Mouse (Mus musculus) T-helper 2 cell (primary cell): Measurements from ENCODE around the gene Podnl1.

Experiments used
- in situ Hi-C: fragments of 300-600 bp; cut with MboI, MseI; formaldehyde crosslinking; loops from one replicate; pipeline ENCODE4 v1.15.1; 2025; ENCODE audit warnings: high pct_unique_total_duplicates

Podnl1 gene

DNA sequence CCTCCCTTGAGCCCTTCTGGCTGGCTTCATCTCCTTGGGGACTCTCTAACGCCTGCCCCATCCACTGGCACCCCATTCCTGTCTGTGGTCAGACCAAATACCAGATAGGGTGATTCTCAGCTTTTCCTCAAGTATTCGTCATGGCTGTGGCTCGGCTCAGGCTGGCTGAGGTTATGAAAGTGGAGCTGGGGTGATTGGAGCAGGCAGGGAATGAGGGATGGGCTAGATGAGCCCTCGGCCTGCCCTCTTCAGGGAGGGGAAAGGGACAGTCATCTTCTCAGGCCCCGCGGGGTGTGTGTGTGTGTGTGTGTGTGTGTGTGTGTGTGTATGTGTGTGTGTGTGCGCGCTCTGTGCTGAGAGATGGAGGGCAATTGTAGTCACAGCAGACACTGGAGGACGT is at the start of gene Podnl1:
Gene Podnl1, plus strand, starts transcription at position 334 of the 400 bp plus-strand sequence.
- in situ Hi-C loops: no loop called here

DNA sequence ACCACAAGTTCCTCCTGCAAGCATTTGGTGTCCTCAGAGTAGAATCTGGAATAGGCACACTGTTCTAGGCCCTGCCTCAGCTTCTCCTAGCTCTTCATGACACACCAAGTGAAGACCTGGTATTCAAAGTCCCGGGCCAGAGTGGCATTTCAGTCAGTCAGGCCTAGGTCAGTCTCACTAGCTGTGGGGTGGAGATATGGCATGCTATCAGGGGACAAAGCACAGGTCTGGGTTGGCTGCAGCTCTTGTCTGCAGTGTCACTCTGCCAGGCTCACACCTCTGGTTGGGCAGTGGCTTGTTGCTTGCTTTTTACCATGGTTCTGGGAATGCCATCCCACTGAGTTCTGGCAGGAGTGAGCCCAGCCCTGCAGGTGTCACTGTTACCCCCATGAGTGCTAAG is 49.4 kb upstream of the Podnl1 start:
- in situ Hi-C loops: no loop called here

DNA sequence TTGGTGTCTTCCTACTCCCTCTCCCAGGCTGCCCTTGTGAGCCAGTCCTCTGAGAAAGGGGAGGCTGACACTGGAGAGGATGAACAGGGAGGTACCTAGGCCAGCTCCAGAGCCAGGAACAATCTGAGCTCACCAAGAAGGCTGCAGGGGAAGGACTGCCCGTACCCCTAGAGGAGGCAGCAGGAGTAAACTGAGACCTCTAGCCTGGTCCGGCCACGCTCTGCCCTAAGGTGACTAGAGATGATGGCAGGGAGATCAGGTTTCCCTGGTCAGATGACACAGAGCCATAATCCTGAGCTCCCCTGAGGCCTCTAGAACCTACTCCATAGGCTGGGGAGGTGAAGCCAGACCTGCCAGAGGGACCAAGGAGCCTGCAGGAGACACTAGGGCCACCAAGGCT is 48.9 kb upstream of the Podnl1 start:
- in situ Hi-C loops: no loop called here

DNA sequence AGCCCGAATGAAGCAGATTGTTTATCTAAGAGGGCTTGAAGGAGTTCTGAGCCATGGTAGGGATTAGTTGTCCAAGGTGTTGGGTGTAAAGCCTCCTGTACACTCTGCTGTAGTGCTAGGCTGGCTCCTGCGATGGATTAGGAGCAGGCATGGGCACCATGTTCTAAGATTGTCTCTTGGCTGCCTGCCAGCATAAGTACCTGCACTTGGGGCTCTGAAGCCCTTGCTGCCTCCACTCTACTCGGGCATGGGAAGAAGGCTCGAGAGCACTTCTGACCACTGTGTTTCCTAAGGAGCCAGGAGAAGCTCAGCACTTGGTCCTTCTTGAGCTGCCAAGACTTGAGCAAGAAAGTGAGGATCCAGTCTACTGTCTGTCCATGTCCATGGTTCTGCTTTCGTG is 46.6 kb upstream of the Podnl1 start:
- in situ Hi-C loops: no loop called here

DNA sequence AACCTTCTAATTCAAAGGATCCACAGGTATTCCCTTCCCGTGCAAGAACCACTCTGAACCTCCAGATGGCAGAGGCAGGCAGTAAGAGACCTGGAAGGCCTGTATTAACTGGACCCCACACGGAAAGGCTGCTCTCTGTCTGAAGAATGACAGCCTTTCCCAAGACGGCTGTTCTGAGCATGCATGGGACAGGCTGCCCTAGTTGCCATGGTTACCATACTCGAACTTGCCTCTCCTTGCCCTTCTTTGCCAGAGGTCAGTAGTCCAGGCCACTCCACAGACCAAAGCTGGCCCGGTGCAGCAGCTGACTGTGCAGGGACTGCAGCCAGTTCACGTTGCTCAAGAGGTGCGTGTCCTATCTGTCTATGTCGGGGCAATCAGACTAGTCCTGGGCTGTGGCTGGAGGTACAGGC is 42.0 kb upstream of the Podnl1 start:
- in situ Hi-C loops: no loop called here

DNA sequence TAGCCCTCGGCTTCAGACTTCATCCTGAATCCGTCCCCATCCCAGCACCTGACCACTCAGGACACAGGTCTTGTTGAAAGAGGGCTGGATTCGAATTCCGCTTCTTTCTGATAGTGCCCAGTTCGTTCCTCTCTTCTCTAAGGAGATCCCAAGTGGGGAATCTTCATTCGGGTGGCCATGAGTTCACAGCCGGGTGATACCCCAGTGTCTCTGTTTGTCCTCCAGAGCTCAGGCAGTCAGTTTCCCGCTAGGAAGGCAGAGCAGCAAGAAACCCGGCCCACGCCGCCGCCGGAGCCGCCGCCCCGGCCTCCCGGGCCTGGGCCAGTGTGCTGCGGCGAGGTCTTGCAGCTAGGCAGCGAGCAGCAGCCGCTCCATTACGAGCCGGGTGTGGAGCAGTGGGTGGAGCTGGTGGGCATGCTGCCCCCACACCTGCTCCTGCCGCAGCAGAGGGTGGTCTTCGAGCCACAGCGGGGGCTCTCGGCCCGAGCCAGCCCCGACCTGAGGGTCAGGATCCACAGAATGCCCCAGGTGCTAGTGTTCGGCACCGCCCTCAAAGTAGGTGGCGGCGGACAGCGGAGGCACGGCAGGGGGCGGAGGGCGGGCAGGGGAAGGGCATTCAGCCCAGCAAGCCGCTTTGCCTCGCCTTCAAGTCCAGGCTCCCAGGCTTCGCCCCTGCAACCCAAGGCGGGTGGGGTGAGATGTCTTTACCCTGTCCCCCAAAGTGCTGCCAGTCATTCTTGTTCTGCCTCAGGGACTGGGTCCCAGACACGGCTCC is 41.3 kb upstream of the Podnl1 start:
- in situ Hi-C loops: loop anchor here (5.0 kb wide), 1 partner anchor 57 kb away; no protein-coding TSS in a partner anchor

DNA sequence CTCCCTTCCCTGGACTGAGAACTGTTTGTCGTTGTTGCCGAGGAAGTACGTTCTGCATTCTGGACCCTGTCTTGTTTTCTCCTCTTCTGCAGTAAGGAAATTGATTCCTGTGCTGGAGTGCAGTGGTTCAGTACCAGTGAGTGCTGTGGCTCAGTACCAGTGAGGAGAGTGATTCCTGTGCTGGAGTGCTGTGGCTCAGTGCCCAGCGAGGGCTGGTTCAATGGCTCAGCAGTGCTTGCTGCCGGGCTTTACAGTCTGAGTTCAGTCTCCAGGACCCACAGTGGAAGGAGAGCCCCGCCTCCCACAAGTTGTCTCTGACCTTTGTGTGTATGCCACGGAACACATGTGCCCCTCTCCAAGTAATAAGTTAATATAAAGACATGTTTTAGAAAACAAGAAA is 38.6 kb upstream of the Podnl1 start:
- in situ Hi-C loops: loop anchor here (5.0 kb wide), 1 partner anchor 60 kb away; no protein-coding TSS in a partner anchor

DNA sequence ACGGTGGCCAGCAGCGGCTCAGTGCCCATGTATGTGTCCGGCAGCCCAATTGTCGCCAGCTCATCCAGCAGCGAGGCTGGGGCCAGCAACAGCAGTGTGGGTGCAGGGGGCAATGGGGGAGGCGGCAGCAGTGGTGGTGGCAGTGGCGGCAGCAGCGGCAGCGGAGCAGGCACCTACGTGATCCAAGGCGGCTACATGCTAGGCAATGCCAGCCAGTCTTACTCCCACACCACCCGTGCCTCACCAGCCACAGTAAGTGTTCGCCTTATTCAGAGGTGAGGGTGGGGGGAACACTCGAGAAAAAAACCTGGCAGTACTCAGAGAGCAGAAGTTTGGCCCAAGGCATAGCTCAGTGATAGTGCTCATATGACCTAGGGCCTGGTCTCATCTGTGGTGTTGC is 38.0 kb upstream of the Podnl1 start:
- in situ Hi-C loops: loop anchor here (5.0 kb wide), 1 partner anchor 61 kb away; no protein-coding TSS in a partner anchor

DNA sequence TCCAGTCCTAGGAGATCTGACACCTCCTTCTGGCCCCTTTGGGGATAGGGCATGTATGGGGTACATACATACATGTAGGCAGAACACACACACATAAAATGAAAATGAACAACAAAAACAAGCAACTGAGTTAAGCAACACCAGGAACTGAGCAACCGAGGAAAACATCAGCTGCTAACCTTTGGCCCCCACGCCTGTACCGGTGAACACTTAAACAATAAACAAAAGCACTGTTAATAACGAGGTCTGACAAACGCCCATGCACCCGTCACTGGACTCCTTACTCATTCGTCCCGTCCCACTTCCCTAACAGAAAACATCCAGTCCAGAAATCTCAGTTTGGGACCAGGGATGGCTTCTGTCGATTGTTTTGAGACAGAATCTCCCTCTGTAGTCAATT is 36.5 kb upstream of the Podnl1 start:
- in situ Hi-C loops: loop anchor here (5.0 kb wide), 1 partner anchor 62 kb away; no protein-coding TSS in a partner anchor

DNA sequence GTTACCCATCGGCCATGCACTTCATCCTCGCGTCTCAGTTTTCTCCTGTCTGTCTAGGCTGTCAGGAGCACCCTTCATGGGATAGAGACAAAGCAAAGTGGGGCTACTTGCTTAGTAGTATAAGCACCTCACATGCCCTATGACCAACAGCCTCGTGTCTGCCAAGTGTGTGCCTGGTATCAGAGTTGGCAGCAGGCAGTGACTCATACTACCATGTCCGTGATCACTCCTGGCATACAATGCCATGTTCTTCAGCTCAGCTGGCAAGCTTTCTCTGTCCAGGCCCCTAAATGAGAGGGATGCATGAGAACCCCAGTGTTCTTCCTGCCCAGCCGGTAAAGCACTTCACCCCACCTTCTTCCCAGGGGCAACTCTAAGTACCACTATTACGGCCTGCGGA is 35.2 kb upstream of the Podnl1 start:
- in situ Hi-C loops: no loop called here

DNA sequence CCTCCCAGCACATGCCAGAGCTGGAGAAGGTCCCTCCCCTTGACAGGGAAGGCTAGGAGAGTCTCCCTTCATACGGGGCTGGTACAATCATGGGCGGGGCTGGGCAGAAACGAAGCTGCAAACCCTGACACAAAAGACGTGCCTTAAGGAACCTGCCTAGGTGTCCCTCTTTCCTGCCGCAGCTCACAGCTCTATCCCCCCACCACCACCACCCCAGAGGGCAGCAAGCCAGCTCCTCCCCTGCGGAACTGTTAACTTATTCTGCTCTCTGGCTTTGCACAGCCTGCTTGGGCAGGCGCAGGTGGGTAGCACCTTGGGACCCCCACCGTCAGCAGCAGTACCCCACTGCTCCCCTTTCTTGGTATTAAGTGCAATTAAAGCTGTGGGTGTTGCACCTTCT is 29.7 kb upstream of the Podnl1 start:
- in situ Hi-C loops: no loop called here

DNA sequence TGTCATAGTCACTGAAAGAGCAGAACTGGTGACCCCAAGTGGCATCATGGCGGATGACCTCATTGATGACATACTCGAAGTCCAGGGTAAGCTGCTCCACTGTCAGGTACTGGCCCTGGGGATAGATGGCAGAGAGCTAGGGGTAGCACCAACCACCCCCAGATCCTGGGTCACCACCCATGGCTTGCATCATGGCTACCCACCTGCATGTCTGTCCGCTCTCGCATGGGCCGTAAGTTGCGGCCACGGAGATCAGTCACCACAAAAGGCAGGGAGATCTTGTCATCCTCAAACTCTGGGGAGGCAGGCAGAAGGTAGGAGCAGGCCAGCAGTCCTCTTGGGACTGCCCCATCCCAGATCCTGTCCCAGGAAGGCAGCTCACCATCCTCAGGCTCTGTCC is 27.4 kb upstream of the Podnl1 start:
- in situ Hi-C loops: no loop called here

DNA sequence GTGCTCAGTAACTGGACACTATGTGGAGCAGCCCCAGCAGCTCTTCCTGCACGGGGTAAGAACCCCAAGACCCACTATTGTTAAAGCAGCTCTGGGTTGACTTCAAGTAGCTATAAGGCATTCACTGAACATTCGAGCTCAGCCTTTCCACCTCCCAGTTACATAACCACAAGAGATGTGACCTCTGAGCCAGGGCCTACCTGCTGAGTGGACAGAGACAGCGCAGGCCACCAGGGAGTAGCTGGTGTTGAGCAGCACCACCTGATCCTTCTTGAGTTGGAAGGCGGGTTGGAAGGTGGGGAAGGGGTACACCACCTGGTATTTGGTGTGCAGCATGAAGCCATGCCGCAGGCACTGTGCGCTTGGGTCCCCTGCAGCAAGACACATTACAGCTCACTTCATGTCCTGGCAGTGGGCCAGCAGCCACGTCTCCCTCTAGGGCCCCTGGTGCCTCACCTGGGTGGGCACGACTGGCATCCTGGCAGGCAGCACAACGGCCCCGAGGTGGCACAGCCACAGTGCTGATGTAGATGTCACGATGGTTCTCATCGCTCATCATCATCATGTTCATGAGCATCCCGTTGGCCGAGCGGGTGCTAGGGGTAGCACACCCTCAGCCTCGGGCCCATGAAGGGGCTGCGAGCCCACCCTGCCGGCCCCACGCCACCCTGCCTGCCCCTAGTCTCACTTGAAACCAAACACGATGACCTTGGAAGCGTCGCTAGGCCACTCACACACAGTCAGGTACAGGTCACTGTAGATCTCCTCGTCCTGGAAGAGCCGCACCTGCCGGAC is 24.1 kb upstream of the Podnl1 start:
- in situ Hi-C loops: loop anchor here (25.0 kb wide), 1 partner anchor 1161 kb away; no protein-coding TSS in a partner anchor

DNA sequence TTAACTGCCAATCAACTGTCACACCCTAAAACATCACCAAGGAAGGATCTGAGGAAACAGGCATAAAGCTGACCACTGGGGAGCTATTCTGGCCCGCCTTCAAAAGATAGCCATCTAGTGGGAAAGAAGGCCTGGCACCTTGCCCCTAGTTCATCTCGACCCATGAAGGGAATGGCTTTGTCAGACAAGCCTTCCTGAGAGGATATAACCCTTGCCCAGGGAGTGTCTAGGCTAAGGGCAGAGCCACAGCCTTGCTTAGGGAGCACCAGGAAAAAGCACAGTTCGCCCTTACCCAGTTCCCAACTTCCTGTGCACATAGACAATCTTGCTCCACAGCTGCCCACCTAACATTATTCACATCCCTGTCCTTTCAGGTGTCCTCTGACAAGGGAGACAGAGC is 22.2 kb upstream of the Podnl1 start:
- in situ Hi-C loops: loop anchor here (25.0 kb wide), 1 partner anchor 1159 kb away; no protein-coding TSS in a partner anchor

DNA sequence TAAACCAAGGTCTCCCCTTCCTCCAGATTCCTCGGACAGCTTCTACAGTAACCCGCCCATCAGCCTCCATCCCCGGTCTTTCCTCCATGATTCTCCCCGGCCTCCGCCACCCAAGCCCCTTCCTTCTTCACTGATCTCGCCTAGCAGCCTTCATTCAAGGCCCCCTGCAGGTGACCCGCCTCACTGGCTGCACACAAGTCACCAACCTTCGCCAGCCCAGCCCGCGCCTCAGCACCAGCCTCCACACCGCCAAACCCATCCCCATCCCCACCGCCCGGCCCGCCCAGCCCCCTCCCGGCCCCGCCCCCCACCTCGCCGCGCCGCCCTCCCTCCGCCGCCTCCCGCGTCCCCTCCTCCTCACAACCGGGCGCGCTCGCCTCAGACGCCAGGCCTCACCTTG is 21.6 kb upstream of the Podnl1 start:
- in situ Hi-C loops: loop anchor here (25.0 kb wide), 1 partner anchor 1158 kb away; no protein-coding TSS in a partner anchor

DNA sequence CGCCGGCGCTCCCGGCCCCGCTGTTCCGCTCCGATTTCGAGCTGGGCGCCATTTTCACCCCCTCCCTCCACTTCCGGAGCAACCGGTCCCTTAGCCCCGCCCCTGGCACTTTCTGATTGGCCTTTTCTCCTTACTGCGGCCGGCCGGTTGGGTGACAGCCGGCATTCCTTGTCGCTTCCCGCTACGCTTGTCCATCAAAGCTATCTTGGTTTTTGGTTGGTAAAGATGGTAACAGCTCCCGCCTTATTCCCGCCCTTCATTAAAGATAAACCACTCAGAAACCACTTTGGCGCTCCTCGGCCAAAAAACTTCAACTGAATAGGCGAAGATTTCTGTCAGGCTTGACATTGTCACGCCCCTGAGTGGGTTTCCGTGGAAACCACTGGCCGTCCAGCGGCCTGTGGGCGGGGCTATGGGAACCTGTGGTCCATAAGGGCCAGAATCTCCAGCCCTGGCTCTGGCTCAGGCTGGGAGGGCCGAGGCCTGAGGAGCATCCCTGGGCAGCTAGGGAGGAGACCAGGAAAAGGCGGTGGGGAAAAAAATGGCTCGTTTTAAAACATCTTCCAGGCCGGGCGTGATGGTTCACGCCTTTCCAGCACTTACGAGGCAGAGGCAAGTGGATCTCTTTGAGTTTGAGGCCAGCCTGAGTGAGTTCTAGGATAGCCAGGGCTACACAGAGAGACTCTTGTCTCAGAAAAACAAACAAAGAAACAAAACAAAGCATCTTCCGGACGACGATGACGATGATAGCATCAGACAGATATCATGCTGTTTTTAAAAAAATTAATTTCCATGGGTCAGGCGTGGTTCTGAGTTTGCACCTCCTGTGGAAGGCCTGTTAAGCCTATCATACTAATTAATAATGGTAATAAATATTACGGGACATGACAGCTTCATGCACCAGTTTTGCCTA is 20.8 kb upstream of the Podnl1 start, which contains the start of gene Dcaf15:
Gene Dcaf15, minus strand, starts transcription at position 72 of the 913 bp plus-strand sequence.
- in situ Hi-C loops: loop anchor here (25.0 kb wide), 1 partner anchor 1157 kb away; no protein-coding TSS in a partner anchor

DNA sequence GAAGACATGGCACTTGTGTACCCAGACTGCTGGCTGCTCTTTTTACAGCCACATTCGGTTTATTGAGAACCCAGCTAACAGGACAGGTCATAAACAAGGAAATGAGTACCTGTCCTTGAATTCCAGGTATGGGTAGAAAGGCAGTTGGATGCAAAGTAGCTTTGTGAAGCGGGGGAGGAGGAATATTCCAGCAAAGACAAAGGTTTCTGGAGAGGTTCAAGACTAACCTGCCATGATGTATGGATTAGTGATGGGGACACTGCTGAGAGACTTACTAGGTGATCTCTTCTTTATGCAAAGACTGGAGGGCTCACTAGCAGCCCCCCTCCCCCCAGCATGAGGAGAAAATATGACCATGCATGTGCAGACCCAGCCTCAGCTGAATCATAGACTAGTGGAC is 20.1 kb upstream of the Podnl1 start:
- in situ Hi-C loops: loop anchor here (25.0 kb wide), 1 partner anchor 1157 kb away; no protein-coding TSS in a partner anchor

DNA sequence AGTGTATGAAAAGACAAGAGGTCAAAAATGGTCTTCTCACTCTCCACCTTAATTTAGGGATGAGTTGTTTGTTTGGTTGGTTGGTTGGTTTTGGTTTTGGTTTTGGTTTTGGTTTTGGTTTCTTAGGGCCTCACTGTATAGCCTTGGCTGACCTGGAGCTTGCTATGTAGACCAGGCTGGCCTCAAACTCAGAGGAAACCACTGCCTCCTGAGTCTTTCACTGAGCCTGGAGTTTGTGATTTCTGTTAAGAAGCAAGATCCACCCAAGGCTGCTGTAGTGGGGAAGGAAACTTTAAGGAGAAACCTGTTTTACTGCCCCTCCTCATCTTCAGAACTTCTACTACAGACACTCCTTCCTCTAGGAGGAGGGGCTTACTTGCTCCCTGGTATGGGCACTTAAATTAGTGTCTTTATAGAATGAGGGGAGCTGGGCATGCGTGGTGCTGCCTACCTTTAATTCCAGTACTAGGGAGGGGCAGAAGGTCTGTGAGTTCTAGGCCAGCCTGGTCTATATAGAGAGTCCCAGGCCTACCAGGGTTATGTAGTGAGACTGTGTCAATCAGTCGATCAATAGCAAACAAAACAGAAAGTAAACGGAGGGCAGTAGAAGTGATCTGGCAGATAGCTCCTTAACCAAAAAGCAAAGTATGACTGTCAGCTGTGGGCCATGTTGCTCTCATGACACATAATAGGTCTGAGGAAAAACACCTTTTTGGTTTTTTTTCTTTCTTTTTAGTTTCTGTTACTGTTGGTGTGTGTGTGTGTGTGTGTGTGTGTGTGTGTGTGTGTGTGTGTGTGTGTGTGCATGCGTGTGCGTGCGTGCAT is 19.4 kb upstream of the Podnl1 start:
- in situ Hi-C loops: loop anchor here (25.0 kb wide), 1 partner anchor 1156 kb away; no protein-coding TSS in a partner anchor

DNA sequence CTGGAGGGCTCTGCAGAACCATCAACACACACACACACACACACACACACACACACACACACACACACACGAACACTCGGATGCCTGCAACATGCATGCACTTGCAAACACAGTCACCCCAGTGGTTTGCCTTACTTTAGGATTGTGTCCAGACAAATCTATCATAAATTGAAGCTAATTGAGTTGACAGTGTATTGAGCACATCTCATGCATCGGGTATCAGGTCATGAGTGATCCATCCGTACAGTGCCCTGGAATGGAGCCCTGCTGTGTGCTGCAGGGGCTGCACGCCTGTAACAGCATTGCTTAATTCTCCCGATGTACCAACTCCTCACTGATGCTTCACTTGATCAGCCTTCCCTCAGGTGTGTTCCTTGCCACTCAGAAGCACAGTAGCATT is 10.1 kb upstream of the Podnl1 start:
- in situ Hi-C loops: loop anchor here (25.0 kb wide), 1 partner anchor 1147 kb away; no protein-coding TSS in a partner anchor

DNA sequence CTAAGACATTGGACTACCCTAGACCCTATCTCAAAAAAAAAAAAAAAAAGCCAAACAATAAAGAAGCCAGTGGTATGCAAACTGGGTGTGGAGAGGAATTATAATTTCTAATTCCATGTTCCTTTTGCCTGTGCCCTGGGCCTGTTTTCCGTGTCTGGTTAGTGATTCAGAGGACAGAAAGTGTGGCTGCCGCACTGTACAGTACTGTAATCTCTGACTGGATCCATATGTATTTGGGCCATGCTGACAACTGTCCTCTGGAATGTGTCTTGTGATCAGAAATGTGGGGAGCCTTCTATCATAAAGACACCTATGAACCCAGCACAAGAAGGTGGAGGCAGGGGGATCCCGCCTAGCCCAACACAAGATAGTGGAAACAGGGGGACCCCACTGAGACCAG is 3.6 kb upstream of the Podnl1 start:
- in situ Hi-C loops: loop anchor here (25.0 kb wide), 1 partner anchor 1140 kb away; no protein-coding TSS in a partner anchor
